Comparison of ENCODE assay signal across 9 mouse cellular contexts in genomic region chr1:79711147-79712126, GRCm38 (mm10). TPM values are rescaled to one million over a fixed set of nuclear protein-coding genes. Genes with fewer than 3 reads are reported as not detected.
DNase-seq lines count a peak whose midpoint lies in the region; ATAC-seq and TF ChIP-seq lines count a peak whose summit lies in the region.
"Had no signal": no experiment of that assay in that cellular context is flagged by ENCODE, and none has a peak within 500 bp of the region (broad histone marks: within the 10 kb centered on the region; RNA-seq: fewer than 3 reads in every experiment).

No protein-coding gene starts in this region.

- H3K27me3 ChIP-seq in forebrain, postnatal 0 days (ENCODE audit: insufficient read depth, low read length) = no peaks in the 10 kb centered on the region
- H3K27me3 ChIP-seq in forebrain, embryonic 12.5 days = no peaks in the 10 kb centered on the region
- H3K27me3 ChIP-seq in limb, embryonic 14.5 days (ENCODE audit: control insufficient read depth, insufficient read depth, low read length) = no peaks in the 10 kb centered on the region
- H3K27me3 ChIP-seq: CH12.LX had no signal

- peak; percentile 4 for DNase-seq in forebrain, postnatal 0 days
- DNase-seq in right cerebral cortex, adult 2 months (ENCODE audit: low spot score in 2 of 2) = peak; percentile 50 to 64
- no peak for DNase-seq in right cerebral cortex, postnatal 10 days (ENCODE audit: low spot score in 2 of 2)
- DNase-seq in limb, embryonic 14.5 days (ENCODE audit: low spot score) = no peak
- DNase-seq in thymus, postnatal 0 days (ENCODE audit: low spot score) = peak; percentile 71
- no peak for DNase-seq in layer of hippocampus, postnatal 14 days (ENCODE audit: low spot score in 2 of 2)
- DNase-seq in gastrocnemius, postnatal 36 days = no peak

- no peak for TF ChIP-seq CTCF in forebrain, postnatal 0 days (IDR thresholded peaks at IDR 0.05; ENCODE audit: low read depth)

- 0 out of 2 replicates have a peak, but pooled peaks cover 5% of the 10 kb centered on the region for H3K4me1 ChIP-seq in forebrain, postnatal 0 days (ENCODE audit: insufficient read depth)
- H3K4me1 ChIP-seq in forebrain, embryonic 12.5 days = no peaks in the 10 kb centered on the region; the same call in 1 of the 2 replicates
- H3K4me1 ChIP-seq in limb, embryonic 14.5 days (ENCODE audit: control insufficient read depth, insufficient read depth, low read length) = peaks cover 5% of the 10 kb centered on the region; the same call in 1 of the 2 replicates

- no peak overlapping the region for H3K9ac ChIP-seq in forebrain, postnatal 0 days
- H3K9ac ChIP-seq in forebrain, embryonic 12.5 days = no peak overlapping the region
- no peak overlapping the region for H3K9ac ChIP-seq in limb, embryonic 14.5 days (ENCODE audit: low read depth, low read length, severe bottlenecking)

- H3K27ac ChIP-seq in forebrain, postnatal 0 days (ENCODE audit: low read depth, low read length) = peak overlapping the region; percentile 40; the same call in 1 of the 2 replicates
- H3K27ac ChIP-seq in forebrain, embryonic 12.5 days = no peak overlapping the region
- 0 out of 2 replicates have a peak overlapping the region, but pooled peaks have one; percentile 21 for H3K27ac ChIP-seq in limb, embryonic 14.5 days (replicated peaks; ENCODE audit: low read depth, low read length)

- peak; percentile 47 for ATAC-seq in forebrain, postnatal 0 days
- ATAC-seq in forebrain, embryonic 12.5 days (ENCODE audit: low FRiP score) = no peak
- no peak for ATAC-seq in limb, embryonic 14.5 days (ENCODE audit: low FRiP score, low read depth)

- peaks cover 41% of the 10 kb centered on the region for H3K36me3 ChIP-seq in forebrain, postnatal 0 days (ENCODE audit: insufficient read depth)
- H3K36me3 ChIP-seq in forebrain, embryonic 12.5 days (replicated peaks) = no peaks in the 10 kb centered on the region
- peaks cover 11% of the 10 kb centered on the region; the same call in 1 of the 2 replicates for H3K36me3 ChIP-seq in limb, embryonic 14.5 days (ENCODE audit: control insufficient read depth, insufficient read depth, low read length)

- H3K9me3 ChIP-seq in forebrain, postnatal 0 days (ENCODE audit: low read length) = no peaks in the 10 kb centered on the region
- no peaks in the 10 kb centered on the region for H3K9me3 ChIP-seq in forebrain, embryonic 12.5 days
- no peaks in the 10 kb centered on the region for H3K9me3 ChIP-seq in limb, embryonic 14.5 days (ENCODE audit: control insufficient read depth, low read length)

- no peak overlapping the region for H3K4me2 ChIP-seq in forebrain, postnatal 0 days (ENCODE audit: low read depth)
- H3K4me2 ChIP-seq in forebrain, embryonic 12.5 days = no peak overlapping the region
- no peak overlapping the region for H3K4me2 ChIP-seq in limb, embryonic 14.5 days (replicated peaks; ENCODE audit: low read depth, low read length, severe bottlenecking)

- intact Hi-C loops in gastrocnemius, postnatal 36 days (cut with DNase I) = no loop called here

- H3K4me3 ChIP-seq in forebrain, postnatal 0 days (ENCODE audit: low read depth, low read length) = no peak overlapping the region
- H3K4me3 ChIP-seq in forebrain, embryonic 12.5 days (replicated peaks) = no peak overlapping the region
- no peak overlapping the region for H3K4me3 ChIP-seq in limb, embryonic 14.5 days (replicated peaks; ENCODE audit: low read length)

- WGBS in forebrain, postnatal 0 days = 68% methylated on average over 18 of the region's 18 CpGs
- WGBS in forebrain, embryonic 12.5 days = 89% methylated on average over 18 of the region's 18 CpGs
- 70% methylated on average over 18 of the region's 18 CpGs for WGBS in limb, embryonic 14.5 days

- TF ChIP-seq POLR2A in limb, embryonic 14.5 days (IDR thresholded peaks at IDR 0.05; ENCODE audit: borderline replicate concordance, extremely low read depth, insufficient read depth, insufficient read length) = no peak

RNA-seq across cellular contexts. Expression of gene Ap1s3, which starts 39.7 kb away (rescaled TPM):
- 0.43 and 3.2 TPM in 2 replicates for total RNA-seq in forebrain, postnatal 0 days (2014; rRNA removed)
- polyA plus RNA-seq in forebrain, postnatal 0 days (2015; fragmentation: Nextera tagmentation; extraction: Ambion mirVana) = 0.13 TPM in 1 of 2 replicates, not detected in the other
- polyA plus RNA-seq in forebrain, embryonic 12.5 days (2016; fragmentation: Nextera tagmentation; extraction: Ambion mirVana) = 0.15 TPM in 1 of 2 replicates, not detected in the other
- 6.6 and 9.2 TPM in 2 replicates for polyA plus RNA-seq in limb, embryonic 14.5 days (2012; rRNA removed)
- 0.69 and 0.95 TPM in 2 replicates for polyA plus RNA-seq in limb, embryonic 14.5 days (2014; fragmentation: Nextera tagmentation; extraction: Ambion mirVana)
- polyA plus RNA-seq in thymus, postnatal 0 days (2015; fragmentation: Nextera tagmentation; extraction: Ambion mirVana) = 1.2 and 1.3 TPM in 2 replicates
- total RNA-seq in layer of hippocampus, postnatal 14 days (2021) = 1 to 10 TPM; 1.4 to 3.3 TPM
- total RNA-seq in gastrocnemius, postnatal 36 days (2021) = not detected

Comparison
In these comparisons a context has a peak if more than half of its experiments do, and no peak if none do; other contexts are left out.
1. DNase-seq: peak in forebrain, postnatal 0 days (single experiment), right cerebral cortex, adult 2 months (2 of 2) and thymus, postnatal 0 days (single experiment); none in right cerebral cortex, postnatal 10 days (0 of 2), limb, embryonic 14.5 days (single experiment), layer of hippocampus, postnatal 14 days (0 of 2) and gastrocnemius, postnatal 36 days (0 of 2).